Mouse (Mus musculus): ENCODE results near the gene Aebp1.

DNA sequence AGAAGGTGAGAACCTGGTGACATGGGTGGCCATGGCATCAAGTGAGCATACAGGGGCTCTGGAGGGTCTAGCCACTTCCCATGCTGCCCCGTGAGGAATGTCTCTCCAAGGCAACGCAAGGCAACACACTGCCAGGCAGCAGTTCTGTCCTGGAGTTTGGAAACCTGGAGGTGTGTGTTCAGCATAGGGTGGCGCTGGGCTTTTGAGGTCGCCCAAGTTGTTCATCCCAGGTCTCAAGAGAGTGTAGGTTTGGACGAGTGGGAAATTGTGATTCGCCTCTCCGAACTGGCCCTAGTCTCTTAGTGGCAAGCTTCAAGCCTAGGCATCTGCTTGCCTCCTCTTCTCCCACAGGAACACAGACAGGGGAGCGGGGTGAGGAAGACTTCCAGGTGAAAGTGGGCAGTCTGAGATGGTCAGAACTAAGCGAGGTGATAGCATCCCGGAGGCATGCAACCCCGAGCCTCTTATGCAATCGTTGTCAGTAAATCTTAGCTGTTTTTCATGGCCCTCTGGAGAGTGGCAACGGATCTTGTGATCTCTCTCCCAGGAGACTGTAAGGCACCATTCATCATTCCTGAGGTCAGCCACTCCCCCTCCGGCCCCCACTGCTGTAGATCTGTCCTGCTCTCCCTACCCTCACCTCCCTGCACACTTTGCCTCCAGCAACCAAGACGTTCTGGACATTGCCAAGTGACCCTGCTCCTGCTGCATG lies 803 bp downstream of the Aebp1 start:
- no peak for TF ChIP-seq CTCF (IDR thresholded peaks at IDR 0.05; ENCODE audit: extremely low read depth, insufficient read depth, low read length)
- no peak for TF ChIP-seq POLR2A (IDR thresholded peaks at IDR 0.05; ENCODE audit: extremely low read depth, insufficient read depth, low read length)
